Mouse (Mus musculus): ENCODE data around the gene Rhox1. TPM values are rescaled to one million over a fixed set of nuclear protein-coding genes. Genes with fewer than 3 reads are reported as not detected.
"Not testable (repeated sequence)": the region's sequence is repeated elsewhere in the genome, so short reads cannot be mapped to it uniquely, and the experiment has no call there.

The Rhox1 gene
- polyA plus RNA-seq (2015; fragmentation: Nextera tagmentation; extraction: Ambion mirVana): not detected in 2 replicates

DNA sequence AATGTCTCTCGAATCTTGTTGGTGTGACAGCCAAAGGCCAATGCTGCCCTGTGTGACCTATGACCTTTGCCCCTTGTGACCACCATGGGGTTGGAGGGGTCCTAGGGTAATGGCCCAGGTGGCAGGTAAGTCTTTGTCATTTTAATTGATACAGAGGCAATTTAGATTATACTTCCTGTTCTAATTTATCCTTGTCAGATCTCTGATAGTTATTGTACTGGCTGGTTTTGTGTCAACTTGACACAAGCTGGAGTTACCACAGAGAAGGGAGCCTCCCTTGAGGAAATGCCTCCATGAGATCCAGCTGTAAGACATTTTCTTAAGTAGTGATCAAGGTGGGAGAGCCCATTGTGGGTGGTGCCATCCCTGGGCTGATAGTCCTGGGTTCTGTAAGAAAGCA, at the start of gene Rhox1:
Rhox1 (minus strand) TSS at position 101 of the 400 bp plus-strand sequence.
- not testable (repeated sequence) for DNase-seq (ENCODE audit: low spot score)

- not testable (repeated sequence) for DNase-seq (ENCODE audit: low spot score)
Observed at GRCm38 (mm10) chrX:37265038-37265437, 43.0 kb upstream of the Rhox1 start, which contains the start of gene Rhox4a. Gene Rhox4a, plus strand, starts transcription at chrX:37265338.

DNA sequence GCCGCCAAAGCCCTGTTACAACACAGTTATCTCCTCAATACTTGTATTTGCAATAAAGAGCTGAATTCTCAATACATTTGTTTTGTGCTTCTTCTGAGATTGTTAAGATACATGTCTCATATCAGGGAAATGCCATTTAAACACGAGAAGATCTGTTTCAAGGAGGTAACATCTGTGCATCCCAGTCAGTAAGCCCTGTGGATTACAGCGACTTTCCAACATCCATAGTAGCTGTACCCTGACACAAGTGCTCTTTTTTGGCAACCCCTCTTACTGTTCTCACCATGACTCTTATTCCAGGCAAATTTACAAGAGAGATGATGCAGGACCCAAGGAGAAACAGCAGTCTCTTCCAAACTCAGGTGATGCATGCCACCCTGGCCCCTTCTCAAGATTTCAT, 27.6 kb upstream of the Rhox1 start, which contains the start of gene Rhox3a:
Rhox3a (plus strand) TSS at position 301 of the 400 bp plus-strand sequence.
- not testable (repeated sequence) for DNase-seq (ENCODE audit: low spot score)

DNA sequence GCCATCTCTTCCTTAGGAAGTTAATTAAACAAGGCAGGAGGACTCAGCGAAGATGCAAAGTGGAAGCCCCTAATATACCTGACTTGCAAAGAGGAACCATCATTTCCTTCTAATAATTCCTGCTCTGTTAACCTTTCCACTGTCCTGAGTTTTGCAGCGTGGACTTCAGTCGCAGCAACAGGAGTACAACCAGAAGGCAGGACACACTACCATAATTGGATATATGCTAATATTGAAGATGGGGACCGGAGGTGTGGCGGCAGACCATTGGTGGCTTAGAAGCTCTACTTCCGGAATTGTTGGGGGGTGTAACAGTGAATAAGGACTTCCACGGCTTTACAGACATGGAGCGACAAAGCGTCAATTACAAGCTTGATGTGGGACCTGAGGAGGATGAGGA, 22.6 kb upstream of the Rhox1 start, which contains the start of gene Rhox2a:
Rhox2a (plus strand) TSS at position 301 of the 400 bp plus-strand sequence.
- not testable (repeated sequence) for DNase-seq (ENCODE audit: low spot score)

DNA sequence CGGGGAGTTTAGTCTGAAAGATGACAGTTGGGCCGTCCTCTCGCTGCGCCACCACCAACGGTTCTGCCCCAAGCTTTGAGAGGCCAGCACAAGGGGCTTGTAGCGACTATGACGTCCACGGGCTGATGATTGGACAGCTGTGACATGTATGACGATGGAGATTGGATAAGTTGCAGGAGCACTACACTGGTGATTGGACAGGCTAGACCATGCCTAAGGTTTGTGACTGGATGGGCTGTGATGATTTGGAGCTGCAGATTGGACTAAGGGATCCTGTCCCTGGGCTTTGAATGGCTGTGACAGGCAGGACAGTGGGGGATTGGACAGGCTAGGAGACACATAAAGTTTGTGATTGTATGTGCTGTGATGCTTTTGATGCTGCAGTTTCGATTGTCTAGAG, 11.1 kb downstream of the Rhox1 start, which contains the start of gene Gm9:
Gm9 (minus strand) TSS at position 101 of the 400 bp plus-strand sequence.
- no peak for DNase-seq (ENCODE audit: low spot score)

DNA sequence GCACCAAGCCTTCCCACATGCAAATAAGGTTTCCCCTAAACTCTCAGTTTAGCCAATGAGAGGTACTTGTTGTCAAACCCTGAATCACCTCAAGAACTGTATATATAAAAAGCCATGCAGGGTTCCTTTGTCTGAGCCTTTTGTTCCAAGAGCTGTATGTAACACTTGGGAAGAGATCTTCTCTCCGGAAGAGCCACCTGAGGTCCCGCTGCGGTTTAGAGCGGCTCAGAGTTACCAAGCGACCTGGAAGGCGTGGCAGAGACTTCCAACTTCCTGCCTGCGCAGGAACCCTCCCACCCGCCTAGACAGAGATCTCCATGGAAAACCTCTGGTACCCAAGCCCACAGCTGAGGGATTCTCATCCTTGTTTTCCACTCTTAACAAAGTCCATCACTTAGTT, 23.4 kb downstream of the Rhox1 start:
- no peak for DNase-seq (ENCODE audit: low spot score)

GRCm38 (mm10) chrX:37191744-37192379, 30.2 kb downstream of the Rhox1 start:
- DNase-seq (ENCODE audit: low spot score): no peak

DNA sequence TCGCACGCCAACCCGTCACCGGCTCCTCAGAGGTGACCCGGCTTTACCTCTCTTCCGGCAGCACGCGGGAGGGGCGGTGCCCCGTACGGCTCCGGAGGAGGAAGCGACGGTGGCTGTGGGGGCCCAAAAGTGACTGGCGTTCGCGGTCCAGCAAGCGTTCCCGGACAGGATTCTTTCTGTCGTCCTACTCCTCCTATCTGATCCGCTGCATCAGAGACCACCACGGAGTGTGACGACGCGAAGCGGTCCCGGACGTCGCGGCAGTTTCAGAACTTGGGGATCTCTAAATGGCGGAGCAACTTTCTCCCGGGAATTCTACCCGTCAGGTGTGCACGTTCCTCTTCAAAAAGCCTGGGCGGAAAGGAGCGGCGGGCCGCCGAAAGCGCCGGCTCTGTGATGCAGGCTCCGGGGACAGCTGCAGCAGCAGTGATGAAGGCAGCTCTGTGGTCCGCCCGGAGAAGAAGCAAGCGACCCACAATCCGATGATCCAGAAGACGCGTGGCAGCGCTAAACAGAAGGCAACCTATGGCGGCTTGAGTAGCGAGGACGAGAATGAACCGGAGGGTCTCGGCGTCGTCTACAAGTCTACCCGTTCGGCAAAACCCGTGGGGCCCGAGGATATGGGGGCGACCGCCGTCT, 30.8 kb downstream of the Rhox1 start, which contains the start of the genes Ndufa1 and Rnf113a1:
Ndufa1 (minus strand) TSS at position 59 of the 639 bp plus-strand sequence.
Rnf113a1 (plus strand) TSS at position 141 of the 639 bp plus-strand sequence.
- DNase-seq (ENCODE audit: low spot score): peak; percentile 80

DNA sequence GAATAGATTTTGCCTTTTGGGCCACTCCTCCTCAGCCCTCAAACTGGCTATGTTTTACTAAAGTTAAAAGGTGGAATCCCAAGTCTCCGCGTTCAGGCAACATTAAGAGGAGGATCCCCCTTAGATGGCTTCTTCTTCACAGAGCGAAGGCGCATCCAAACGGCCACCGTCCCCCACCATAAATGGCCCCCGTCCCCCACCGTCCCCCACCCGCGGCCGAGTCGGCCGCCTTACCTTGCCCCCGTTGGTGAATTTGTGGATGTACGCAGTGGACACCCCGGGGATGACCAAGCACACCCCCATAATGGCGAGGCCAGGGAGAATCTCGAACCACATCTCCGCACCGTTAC, 31.3 kb downstream of the Rhox1 start:
- DNase-seq (ENCODE audit: low spot score): no peak

- DNase-seq (ENCODE audit: low spot score): not testable (repeated sequence)
Observed at GRCm38 (mm10) chrX:37184401-37184800, 37.7 kb downstream of the Rhox1 start.

GRCm38 (mm10) chrX:37168742-37169141, 53.3 kb downstream of the Rhox1 start, which contains the start of gene Akap14:
Gene Akap14, minus strand, starts transcription at chrX:37168842.
- no peak for DNase-seq (ENCODE audit: low spot score)

GRCm38 (mm10) chrX:37167085-37167484, 55.0 kb downstream of the Rhox1 start:
- peak; percentile 42 for DNase-seq (ENCODE audit: low spot score)

Other genes starting within 250 kb of the Rhox1 start
- gene Sept6, start 230.5 kb downstream of the Rhox1 start, polyA plus RNA-seq (2015; fragmentation: Nextera tagmentation; extraction: Ambion mirVana): 96.3 and 112 TPM in 2 replicates
- gene Sowahd, start 173.4 kb downstream of the Rhox1 start, polyA plus RNA-seq (2015; fragmentation: Nextera tagmentation; extraction: Ambion mirVana): 0.59 and 1.0 TPM in 2 replicates
- 905 and 976 TPM in 2 replicates for gene Rpl39, start 136.9 kb downstream of the Rhox1 start, polyA plus RNA-seq (2015; fragmentation: Nextera tagmentation; extraction: Ambion mirVana)
- 21.7 and 25.0 TPM in 2 replicates for gene Upf3b, start 111.9 kb downstream of the Rhox1 start, polyA plus RNA-seq (2015; fragmentation: Nextera tagmentation; extraction: Ambion mirVana)
- 21.6 and 26.4 TPM in 2 replicates for gene Nkap, start 95.5 kb downstream of the Rhox1 start, polyA plus RNA-seq (2015; fragmentation: Nextera tagmentation; extraction: Ambion mirVana)
- gene Akap14, start 53.4 kb downstream of the Rhox1 start, polyA plus RNA-seq (2015; fragmentation: Nextera tagmentation; extraction: Ambion mirVana): 0.17 TPM in 1 of 2 replicates, not detected in the other
- gene Ndufa1, start 31.1 kb downstream of the Rhox1 start, polyA plus RNA-seq (2015; fragmentation: Nextera tagmentation; extraction: Ambion mirVana): 690 and 722 TPM in 2 replicates
- 16.7 and 17.5 TPM in 2 replicates for gene Rnf113a1, start 31.0 kb downstream of the Rhox1 start, polyA plus RNA-seq (2015; fragmentation: Nextera tagmentation; extraction: Ambion mirVana)
- not detected in 2 replicates for gene Gm9, start 11.2 kb downstream of the Rhox1 start, polyA plus RNA-seq (2015; fragmentation: Nextera tagmentation; extraction: Ambion mirVana)
- not detected in 2 replicates for gene Rhox2a, start 22.7 kb upstream of the Rhox1 start, polyA plus RNA-seq (2015; fragmentation: Nextera tagmentation; extraction: Ambion mirVana)
- gene Rhox3a, start 27.7 kb upstream of the Rhox1 start, polyA plus RNA-seq (2015; fragmentation: Nextera tagmentation; extraction: Ambion mirVana): not detected in 2 replicates
- gene Rhox4a, start 43.1 kb upstream of the Rhox1 start, polyA plus RNA-seq (2015; fragmentation: Nextera tagmentation; extraction: Ambion mirVana): 0.10 TPM in 1 of 2 replicates, not detected in the other
- not detected in 2 replicates for gene Rhox3a2, start 157.8 kb upstream of the Rhox1 start, polyA plus RNA-seq (2015; fragmentation: Nextera tagmentation; extraction: Ambion mirVana)
- gene Rhox4a2, start 168.6 kb upstream of the Rhox1 start, polyA plus RNA-seq (2015; fragmentation: Nextera tagmentation; extraction: Ambion mirVana): 21.3 and 22.2 TPM in 2 replicates
- gene Rhox2b, start 189.8 kb upstream of the Rhox1 start, polyA plus RNA-seq (2015; fragmentation: Nextera tagmentation; extraction: Ambion mirVana): not detected in 2 replicates
- gene Rhox4b, start 210.2 kb upstream of the Rhox1 start, polyA plus RNA-seq (2015; fragmentation: Nextera tagmentation; extraction: Ambion mirVana): 6.4 and 8.1 TPM in 2 replicates
- gene Rhox2c, start 231.4 kb upstream of the Rhox1 start, polyA plus RNA-seq (2015; fragmentation: Nextera tagmentation; extraction: Ambion mirVana): not detected in 2 replicates
- gene Rhox3c, start 236.3 kb upstream of the Rhox1 start, polyA plus RNA-seq (2015; fragmentation: Nextera tagmentation; extraction: Ambion mirVana): not detected in 2 replicates